Mouse (Mus musculus) adrenal gland (tissue): ENCODE data around the gene Dlk1.
"Not testable (repeated sequence)": the region's sequence is repeated elsewhere in the genome, so short reads cannot be mapped to it uniquely, and the experiment has no call there.

Experiments
- intact Hi-C: fragments of 180-260 bp; cut with DNase I; formaldehyde crosslinking; loops from one replicate; pipeline ENCODE4 v1.15.1; 2025

Dlk1 gene

GRCm38 (mm10) chr12:109437559-109438350 is 14.9 kb upstream of the Dlk1 start:
- intact Hi-C loops: loop anchor here (1.0 to 10.0 kb wide), 4 partner anchors 104 to 940 kb away; partner anchors contain the start of gene Rtl1

- intact Hi-C loops: loop anchor here (5.0 to 10.0 kb wide), 3 partner anchors 166 to 939 kb away; partner anchors contain the start of gene Rtl1
These were observed 14.2 kb upstream of the Dlk1 start for GRCm38 (mm10) chr12:109438383-109438782.

DNA sequence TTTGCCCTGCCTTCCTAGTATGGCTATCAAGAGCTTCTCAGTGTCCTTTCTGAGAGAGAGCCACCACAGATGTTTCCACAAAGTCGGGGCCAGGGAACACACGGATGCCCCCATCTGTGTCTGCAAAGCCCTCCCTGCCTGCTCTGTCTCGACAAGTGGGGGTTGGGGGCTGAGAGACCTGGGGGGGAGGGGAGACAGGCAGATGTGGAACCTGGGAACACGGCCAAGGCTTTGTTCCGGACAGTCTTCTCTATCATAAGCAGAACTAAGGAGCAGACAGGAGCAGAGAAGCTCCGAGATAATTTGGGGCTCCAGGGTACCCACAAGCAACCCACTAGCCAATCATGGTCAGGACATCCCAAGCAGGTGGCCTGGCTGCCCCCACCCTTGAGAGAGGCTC is 12.6 kb upstream of the Dlk1 start:
- intact Hi-C loops: loop anchor here (5.0 to 10.0 kb wide), 3 partner anchors 165 to 937 kb away; partner anchors contain the start of gene Rtl1

DNA sequence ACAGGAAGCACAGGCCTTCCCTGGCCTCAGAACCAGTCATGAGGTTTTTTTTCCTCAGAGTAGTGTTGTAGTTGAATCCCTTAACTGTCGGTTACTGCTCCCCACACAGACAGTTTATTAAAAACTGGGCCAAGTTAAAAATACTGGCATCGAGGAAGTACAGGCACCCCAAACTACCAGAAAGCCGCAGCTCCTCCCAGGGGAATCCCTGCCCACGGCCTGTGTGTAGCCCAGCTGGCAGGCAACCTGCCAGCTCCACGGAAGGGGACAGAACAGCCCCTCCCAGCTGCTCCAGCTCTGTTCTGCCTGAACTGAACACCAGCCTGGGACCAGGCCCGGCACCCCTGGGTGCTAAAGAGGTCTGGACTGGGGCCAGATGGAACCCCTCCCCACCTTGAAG is 11.3 kb upstream of the Dlk1 start:
- intact Hi-C loops: no loop called here

DNA sequence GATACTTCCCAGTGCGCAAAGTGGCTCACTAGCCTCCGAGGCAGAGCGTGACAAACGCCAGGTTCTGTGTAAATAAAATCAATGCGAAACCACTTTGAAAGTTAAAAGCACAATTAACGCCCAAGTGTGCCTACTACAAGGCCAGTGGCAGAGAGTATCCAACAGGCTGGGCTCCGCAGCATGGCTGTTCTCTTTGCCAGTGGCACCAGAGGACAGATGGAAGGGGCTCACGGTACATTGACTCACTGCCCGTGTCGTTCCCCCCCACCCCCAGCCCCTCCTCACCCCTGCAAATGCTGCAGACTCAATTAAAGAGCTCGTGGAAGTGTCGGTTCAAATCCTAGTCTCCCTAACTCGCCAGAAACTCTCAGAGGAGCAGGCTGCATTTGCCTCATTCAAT is 10.5 kb upstream of the Dlk1 start:
- intact Hi-C loops: no loop called here

DNA sequence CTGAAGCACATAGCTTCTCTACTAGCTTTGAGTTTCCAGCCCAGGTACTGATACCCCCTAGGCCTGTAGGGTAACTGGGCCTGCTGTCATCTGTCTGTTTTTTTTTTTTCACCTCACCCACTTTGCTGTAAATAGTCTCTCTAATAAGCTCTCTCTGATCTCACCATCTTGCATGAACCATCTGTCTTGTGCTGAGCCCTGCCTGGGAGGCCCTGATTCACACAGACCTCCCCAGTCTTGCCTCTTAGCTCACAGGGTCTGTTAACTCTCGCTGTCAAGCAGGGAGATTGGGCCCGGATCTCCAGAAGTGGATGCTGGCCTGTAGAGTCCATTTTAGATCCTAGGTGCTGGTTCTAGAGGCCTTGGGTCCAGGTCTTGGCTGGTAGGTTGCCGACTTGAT is 9.3 kb upstream of the Dlk1 start:
- intact Hi-C loops: no loop called here

DNA sequence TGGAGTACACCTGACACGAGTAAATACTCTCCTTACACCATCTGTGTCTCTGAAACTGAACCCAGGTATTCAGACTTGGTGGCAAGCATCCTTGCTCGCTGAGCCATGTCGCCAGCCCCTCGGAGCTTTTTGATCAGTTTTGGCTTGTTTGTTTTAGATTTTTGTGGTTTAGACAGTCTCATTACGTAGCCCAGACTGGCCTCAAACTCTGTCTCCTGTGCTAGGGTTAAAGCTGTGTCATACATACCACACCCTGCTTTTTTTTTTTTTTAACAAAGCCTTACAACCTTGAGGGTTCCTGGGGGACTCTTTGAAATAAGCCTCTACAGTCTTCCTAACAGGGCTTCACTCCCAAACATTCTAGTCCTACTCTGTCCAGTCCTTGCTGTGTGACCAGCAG is 7.6 kb upstream of the Dlk1 start:
- intact Hi-C loops: no loop called here

DNA sequence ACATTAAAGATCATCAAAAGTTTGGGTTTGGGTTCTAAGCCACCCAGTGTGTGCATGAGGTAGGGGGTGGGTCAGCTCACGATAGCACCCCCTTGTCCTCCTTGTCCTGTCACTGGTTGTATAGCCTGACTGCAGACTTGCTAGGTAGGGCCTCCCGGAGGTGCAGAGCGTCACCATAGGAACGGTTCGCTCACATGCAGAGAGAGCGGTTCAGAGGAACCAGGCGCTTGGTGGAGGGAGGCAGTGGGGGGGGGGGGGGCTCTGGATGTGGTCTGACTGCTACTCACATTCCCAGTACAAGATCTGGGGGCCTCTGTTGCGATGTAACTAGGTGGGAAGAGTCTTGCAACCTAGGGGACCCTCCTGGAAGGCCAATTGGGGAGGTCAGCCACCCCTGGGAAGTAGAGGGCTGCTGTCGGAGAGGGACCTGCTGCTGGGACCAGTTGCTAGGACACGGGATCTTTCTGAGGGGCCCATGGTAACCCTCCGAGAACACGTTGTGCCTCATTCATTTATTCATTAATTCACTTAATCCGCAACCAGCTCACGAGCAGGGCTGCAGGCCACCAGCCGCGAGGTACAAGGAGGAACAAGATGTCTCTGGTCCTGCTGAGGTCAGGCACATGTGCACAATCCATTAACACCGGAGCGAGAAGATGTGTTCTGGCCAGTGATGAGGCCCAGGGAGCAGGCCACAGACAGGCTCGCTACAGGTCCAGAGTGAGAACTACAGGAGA is 7.0 kb upstream of the Dlk1 start:
- intact Hi-C loops: no loop called here

GRCm38 (mm10) chr12:109446236-109446941 is 6.2 kb upstream of the Dlk1 start:
- intact Hi-C loops: no loop called here

DNA sequence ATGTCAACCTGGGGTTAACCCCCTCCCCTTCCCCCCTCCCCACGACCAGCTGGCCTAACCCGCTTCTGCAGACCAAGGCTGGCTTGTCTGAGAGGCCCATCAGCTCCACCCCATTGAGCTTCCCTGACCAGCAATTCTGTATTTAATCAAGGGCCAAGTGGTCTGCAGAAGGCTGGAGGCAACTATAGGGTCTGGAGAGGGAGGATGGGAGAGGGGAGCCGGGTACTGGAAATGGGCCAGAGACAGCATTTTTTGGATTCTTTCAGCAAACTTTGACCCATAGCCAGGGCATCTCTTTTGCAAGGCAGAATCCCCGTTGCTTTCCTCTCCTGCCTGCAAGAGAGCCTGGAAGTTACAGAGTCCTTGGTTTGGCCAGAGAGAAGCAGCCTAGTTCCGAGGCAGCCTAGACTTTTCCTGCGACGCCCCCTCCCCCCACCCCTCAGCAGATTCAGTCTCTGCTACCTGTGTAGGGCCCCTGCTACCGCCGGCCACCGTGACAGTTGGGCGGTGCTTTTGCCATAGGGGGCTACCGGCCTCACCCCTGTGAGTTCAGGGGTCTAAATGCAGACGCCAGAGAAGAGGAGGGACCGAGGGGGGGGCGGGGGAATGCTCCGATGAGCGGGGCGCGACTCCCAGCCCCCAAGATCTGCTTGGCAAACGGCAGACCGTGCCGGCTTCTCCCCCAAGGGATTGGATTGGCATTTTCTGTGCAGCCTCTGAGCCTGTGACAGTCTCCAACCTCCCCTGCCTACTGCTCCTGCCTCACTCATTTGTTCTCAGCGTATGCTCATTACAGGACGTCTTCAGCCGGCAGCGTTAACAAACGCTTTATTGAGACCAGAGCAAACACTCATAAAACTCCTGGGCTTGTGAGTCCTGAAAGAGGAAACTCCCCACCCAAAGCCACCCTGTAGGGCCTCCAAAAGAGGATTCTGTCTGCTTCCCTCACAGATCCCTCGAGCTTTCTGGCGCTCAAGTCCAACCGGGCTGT is 2.9 kb upstream of the Dlk1 start:
- intact Hi-C loops: no loop called here

DNA sequence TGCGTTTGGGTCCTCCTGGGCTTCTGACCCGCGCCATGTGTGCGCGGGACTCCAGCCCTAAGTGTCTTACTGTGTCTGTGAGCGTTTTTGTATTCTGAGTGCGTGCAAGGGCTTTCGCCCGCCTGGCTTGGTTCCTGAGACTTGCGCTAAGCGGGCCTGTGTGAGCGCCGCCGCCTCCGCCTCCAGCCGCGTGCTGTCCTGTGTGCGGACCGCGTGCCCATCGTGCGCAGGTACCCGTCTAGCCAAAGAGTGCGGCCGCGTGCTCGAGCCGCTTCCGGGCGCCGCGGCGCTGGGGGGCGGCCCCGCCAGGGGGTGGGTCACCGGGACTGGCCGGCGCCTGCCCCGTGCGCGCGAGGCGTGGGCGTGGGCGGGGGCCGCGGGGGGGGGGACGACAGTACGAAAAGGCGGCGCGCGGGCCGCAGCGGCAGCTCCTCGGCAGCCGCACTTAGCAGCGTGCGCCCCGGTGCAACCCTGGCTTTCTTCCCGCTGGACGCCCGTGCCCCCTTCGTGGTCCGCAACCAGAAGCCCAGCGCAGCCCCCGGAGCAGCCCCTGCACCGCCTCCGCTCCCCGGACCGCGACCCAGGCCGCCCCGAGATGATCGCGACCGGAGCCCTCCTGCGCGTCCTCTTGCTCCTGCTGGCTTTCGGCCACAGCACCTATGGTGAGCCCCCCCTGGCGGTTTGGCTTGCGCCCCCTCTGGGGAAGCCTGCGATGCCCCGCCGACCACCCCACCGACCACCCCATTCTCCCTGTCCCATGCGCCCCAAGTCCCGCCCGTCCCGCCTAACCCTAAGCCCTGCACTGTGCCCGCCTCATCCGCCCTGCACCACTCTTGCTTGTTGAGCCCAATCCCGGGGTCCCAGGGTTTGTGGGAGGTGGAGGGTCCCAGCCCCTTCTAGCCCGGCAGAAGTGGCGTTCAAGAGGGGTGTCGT is 708 bp downstream of the Dlk1 start:
- intact Hi-C loops: no loop called here

DNA sequence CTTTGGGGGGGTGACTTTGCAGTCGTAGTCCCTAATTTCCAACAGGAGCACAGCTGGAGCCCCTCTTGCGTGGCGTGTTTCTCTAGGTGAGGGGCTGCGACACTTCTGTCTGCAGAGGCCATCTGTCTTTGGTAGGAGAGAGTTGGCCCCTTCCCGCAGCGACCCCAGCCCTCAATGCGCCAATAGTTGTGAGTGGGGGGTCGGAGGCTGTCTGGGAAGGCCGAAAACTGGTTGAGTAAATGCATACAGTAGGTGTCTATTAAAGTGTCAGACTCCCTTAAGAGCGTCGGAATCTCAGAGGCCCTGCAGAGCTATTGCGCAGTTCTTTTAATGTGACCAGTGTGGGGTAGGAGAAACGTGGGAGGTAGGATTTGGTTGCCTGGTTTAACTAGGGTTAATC is 1.5 kb downstream of the Dlk1 start:
- intact Hi-C loops: no loop called here

DNA sequence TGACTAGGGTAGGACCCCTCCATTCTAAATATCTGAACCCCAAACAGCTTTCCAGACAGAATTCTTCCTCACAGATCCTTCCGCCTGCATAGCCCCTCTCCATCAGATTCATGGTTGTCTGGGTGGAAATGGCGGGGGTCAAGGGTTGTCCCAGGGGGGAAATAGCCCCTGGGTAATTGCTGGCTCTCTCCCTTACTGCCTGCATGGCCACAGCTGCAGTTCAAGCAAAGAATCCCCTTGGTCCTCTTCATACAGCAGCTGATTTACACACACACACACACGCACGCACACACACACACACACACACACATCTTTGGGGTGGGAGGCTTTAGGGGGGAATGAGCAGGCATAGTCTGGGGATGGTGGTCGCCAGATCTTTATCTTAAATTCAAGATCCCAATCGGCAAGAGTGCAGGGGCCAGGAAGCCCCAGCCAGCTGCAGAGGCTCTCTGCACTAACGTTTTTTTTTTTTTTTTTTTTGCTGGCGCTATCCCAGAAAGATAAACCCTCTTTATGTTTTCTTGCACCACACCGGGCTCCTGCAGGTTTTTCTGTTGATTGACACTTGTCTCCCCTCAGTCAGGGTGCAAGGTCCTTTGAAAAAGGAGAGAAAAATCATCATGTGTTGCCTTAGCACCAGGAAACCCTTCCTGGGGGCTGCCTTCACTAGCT is 4.0 kb downstream of the Dlk1 start:
- intact Hi-C loops: no loop called here

DNA sequence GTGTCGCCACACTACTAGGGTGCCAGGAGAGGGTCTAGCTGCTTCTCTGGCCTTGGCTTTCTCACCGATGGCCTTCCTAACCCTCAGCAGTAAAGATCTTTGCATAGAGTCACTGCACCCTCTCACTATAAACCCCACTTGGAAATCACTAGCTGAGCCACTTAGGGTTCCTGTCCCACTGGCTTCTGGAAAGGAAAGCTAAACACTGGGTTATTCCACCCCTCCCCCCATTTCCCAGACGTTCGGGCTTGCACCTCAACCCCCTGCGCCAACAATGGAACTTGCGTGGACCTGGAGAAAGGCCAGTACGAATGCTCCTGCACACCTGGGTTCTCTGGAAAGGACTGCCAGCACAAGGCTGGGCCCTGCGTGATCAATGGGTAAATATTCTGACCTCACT is 5.2 kb downstream of the Dlk1 start:
- intact Hi-C loops: no loop called here

GRCm38 (mm10) chr12:109458896-109459295 is 6.3 kb downstream of the Dlk1 start:
- intact Hi-C loops: no loop called here

DNA sequence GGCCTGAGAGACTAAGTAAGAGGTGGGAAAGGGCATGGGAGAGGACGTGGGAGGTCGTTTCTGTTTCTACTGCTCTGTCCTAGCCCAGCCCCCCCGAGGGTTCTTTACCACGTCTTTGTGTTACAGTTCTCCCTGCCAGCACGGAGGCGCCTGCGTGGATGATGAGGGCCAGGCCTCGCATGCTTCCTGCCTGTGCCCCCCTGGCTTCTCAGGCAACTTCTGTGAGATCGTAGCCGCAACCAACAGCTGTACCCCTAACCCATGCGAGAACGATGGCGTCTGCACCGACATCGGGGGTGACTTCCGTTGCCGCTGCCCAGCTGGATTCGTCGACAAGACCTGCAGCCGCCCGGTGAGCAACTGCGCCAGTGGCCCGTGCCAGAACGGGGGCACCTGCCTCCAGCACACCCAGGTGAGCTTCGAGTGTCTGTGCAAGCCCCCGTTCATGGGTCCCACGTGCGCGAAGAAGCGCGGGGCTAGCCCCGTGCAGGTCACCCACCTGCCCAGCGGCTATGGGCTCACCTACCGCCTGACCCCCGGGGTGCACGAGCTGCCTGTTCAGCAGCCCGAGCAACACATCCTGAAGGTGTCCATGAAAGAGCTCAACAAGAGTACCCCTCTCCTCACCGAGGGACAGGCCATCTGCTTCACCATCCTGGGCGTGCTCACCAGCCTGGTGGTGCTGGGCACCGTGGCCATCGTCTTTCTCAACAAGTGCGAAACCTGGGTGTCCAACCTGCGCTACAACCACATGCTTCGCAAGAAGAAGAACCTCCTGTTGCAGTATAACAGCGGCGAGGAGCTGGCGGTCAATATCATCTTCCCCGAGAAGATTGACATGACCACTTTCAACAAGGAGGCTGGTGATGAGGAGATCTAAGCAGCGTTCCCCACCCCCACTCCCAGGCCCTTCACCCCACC is 7.1 kb downstream of the Dlk1 start:
- intact Hi-C loops: no loop called here

DNA sequence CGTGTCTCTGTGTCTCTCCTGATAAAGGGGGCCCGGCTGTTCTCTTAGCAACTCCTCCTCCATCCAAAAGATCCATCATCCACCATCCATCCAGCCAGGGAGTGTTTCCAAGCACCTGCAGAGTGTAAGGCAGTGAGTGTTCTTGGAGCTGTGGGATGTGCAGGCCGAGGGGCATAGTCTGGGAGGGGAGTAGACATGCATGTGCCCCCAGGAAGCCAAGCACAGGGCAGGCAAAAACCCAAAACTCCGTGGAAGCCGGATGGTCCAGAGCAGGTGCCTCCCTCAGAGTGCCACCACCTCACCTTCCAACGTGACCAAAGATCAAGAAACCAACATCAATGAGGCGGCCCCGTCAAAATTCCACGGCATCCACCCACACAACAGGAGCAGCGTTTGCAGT is 10.0 kb downstream of the Dlk1 start:
- intact Hi-C loops: no loop called here

DNA sequence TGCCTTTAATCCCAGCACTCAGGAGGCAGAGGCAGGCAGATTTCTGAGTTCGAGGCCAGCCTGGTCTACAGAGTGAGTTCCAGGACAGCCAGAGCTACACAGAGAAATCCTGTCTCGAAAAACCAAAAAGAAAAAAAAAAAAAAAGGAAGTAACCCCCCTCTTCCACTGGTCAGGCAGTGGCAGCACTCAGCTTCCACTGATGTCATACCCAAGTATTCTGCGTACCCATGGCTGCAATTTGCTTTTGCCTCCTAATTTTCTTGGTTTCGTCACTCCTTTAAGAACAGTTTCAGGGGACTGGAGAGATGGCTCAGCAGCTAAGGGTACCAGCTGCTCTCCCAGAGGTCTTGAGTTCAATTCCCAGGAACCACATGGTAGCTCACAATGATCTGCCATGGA is 14.8 kb downstream of the Dlk1 start:
- intact Hi-C loops: not testable (repeated sequence)
